Mouse (Mus musculus): ENCODE measurements at regions not wholly inside any gene's neighbourhood (a gene's known extent, or its start where the extent isn't known, plus 50 kb on each side); places are given as distances from the start of the nearest gene placed in this dataset.

- no peak for DNase-seq (ENCODE audit: low spot score)
Observed at GRCm38 (mm10) chr4:34226886-34227285, 176.9 kb upstream of the Spaca1 start.

DNA sequence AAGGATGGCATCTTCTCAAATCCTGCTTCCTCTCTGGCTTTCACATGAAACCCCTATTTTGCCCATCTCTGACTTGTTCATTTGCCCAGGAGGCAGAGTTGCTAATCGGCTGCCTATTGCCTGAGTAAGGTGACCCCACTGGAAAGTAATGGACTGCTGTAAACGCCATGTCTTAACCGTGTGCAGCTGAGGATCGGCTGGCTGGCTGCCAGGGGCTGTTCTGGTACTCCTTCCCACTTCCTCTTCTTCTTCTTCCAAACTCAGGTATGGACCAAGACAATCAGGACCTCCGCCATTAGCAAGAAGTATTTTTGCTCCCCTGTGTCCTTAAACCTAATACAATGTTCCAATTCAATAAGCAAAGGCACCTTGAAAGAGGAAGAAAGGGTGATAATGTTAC, 177.6 kb upstream of the Spaca1 start:
- no peak for DNase-seq (ENCODE audit: low spot score)

DNA sequence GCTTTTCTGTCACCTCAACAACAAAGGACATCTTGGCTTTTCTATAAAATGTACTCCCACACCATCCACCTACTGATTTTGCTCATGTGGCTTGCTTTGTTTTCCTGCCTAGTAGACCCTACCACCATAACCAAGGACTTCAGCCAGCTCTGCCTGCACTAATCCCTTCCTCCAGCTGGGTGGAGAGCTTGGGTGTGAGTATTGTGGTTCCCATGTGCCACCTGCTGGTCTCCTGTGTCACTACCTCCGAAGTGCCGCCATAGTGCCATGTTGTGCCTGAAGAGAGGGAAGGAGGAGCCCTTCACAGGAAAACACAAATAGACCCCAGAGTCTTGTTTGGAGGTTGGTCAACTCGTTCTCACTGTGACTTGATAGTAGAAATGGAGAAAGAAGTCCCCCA, 181.3 kb upstream of the Spaca1 start:
- peak; percentile 48 for DNase-seq (ENCODE audit: low spot score)

GRCm38 (mm10) chr4:34234204-34234603, 184.2 kb upstream of the Spaca1 start:
- DNase-seq (ENCODE audit: low spot score): no peak

DNA sequence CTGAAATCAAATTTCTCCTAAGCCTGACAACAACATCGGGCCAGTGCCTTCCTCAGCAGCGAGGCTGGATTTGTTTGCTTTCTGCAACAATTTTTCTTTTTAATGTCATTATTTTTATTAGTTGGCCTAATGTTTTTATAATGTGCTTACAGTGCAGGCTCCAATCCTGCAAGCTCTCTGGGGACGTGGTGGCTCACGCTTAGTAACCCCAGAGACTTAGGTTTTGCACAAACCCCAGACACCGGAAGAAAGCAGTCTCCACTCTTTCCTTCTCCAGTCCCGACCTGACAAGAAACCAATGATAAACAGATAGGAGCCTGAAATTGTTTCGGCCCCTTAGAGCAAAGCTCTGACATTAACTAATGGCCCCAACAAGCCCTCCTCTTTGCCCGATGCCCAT, 184.7 kb upstream of the Spaca1 start:
- no peak for DNase-seq (ENCODE audit: low spot score)

DNA sequence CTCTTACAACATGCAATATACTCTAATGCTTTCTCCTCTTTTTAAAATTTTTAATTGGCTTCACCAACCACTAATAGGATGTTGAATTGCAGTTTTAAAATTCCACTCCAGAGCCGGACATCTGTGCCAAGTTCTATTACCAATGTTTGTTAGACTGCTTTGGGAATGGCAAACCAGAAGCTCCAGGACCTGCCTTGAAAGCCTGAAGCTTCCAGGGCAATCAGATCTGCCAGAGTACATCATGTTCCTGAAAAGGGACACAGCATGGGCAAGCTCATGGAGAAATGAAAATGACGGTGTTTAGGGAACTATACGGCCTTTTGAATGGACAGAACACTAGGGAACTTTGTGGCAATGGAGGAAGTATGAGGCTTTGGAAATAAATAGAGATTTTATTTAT, 187.8 kb upstream of the Spaca1 start:
- no peak for DNase-seq (ENCODE audit: low spot score)

- DNase-seq (ENCODE audit: low spot score): no peak
Observed at GRCm38 (mm10) chr4:34239624-34240023, 189.6 kb upstream of the Spaca1 start.

DNA sequence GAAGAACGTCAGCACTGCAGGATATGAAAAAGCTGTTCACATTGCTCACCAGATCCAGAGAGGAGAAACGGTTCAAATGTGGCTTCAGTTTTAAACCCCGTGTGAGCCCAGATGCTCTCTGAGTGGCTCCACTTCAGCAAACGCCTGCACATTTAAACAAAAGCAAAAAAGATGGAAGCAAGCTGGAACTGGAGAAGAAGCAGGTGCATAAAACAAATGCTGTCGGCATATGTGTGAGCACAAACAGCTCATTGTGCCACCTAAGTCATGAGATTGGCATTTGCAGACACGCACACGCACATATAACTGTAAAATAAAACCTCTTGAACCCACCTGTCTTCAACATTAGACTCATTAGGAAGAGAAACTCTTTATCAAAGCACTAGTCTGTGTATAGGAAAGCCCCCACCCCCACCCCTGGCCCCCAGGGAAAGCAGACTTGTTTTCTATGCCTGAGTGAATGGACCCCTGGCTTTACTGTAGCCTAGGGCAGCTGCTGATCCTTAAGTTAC, 191.1 kb upstream of the Spaca1 start:
- no peak for DNase-seq (ENCODE audit: low spot score)

GRCm38 (mm10) chr4:34241673-34242072, 191.7 kb upstream of the Spaca1 start:
- no peak for DNase-seq (ENCODE audit: low spot score)

DNA sequence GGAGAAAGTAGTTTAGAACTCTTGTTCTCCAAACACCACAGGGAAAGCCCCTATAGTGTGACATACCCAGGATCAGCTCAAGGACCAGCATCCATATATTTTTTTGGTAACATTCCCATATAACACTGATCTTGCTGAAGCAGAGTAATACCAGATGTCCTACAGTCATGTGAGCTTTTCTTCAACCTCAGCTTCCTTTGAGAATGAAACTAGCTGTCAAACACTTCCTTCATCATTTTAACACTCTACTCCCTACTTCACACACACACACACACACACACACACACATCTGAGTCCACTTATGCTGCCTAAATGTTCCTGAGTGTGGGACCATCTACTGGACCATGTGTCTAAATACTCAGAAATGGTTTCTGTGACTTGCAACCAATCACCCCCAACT, 209.5 kb upstream of the Spaca1 start:
- no peak for DNase-seq (ENCODE audit: low spot score)

DNA sequence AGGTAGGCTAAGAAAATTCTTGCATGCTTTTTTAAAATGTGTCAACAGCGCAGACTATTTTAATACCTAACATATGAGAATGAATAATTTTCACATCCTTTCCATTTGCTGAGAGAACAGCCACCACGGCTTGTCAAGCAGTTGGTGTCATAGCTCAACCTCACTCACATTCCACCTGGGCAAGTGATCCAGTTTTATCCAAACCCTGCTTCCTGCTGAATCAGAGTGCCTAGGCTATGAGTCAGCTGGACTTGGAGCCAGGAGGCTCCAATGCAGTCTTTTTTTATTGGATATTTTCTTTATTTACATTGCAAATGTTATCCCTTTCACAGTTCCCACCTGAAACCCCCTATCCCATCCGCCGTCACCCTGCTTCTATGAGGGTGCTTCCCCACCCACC, 210.5 kb upstream of the Spaca1 start:
- DNase-seq (ENCODE audit: low spot score): no peak

- no peak for DNase-seq (ENCODE audit: low spot score)
Observed at GRCm38 (mm10) chr4:34261809-34262208, 211.8 kb upstream of the Spaca1 start.

- no peak for DNase-seq (ENCODE audit: low spot score)
Observed at GRCm38 (mm10) chr4:34264431-34264830, 214.4 kb upstream of the Spaca1 start.

DNA sequence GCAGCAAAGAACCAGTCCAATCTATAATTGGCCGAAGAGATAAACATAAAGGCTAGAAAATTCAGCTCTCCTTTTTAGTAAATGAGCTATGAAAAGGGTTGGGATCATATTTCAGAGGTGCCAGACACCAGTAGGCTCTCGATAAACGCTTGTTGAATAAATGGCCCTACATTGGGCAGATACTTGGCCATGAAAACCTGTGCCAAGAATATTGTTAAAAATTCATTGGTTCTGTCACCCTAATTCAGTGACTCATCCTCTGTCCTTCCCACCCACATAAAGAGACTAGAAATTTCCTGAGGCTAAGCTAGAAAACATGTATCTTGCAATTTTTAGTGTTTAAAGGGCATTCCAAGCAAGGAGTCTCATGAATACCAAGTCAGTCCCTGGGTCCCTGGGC, 224.3 kb upstream of the Spaca1 start:
- DNase-seq (ENCODE audit: low spot score): no peak

DNA sequence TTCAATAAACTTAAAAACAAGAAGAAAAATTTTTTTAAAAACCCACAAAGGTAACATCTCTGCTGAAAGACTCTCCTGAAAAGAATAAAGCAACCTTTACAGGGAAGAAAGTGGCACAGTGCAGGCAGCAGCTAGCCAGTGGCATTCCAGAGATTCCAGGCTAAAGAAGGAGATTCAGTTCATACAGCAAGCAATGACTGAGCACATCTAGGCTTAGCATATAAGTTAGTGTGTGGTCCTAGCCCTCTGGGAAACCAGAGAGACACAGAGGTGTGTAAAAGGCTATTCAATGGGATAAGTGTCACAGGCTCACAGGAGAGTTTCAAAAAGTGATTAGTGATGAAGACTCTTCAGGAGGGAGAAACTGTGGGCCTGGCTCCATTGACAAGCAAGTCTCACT, 225.4 kb upstream of the Spaca1 start:
- no peak for DNase-seq (ENCODE audit: low spot score)

DNA sequence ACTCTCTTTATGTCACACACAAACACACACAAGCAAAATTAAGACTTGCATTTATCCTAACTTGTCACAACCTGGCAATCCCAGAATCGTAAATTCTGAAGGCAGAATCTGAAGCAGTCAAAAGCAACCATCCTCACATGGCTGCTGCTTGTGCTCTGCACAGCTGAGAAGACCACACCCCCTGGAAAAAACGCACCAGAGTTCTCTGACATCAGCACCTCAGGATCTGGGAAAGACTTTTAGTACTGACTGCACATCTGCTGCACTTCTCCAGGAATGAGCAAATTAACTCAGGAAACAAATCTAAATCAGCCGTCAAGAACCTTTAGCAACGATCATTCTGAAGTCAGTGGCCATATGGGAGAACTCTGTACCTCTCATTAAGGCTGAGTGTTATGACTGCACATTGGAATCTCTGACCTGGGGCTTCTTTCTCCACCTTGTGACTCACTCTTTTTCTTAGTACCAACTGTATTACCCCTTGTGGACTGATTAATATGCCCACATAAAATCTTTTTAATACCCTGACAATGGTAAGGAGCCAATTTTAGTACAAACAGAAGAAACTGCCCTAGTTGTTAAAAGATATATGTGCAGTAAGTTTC, 248.1 kb upstream of the Akirin2 start:
- no peak for DNase-seq (ENCODE audit: low spot score)

- no peak for DNase-seq (ENCODE audit: low spot score)
Observed at GRCm38 (mm10) chr4:34308921-34309563, 241.7 kb upstream of the Akirin2 start.

GRCm38 (mm10) chr4:34310061-34310642, 240.6 kb upstream of the Akirin2 start:
- no peak for DNase-seq (ENCODE audit: low spot score)

DNA sequence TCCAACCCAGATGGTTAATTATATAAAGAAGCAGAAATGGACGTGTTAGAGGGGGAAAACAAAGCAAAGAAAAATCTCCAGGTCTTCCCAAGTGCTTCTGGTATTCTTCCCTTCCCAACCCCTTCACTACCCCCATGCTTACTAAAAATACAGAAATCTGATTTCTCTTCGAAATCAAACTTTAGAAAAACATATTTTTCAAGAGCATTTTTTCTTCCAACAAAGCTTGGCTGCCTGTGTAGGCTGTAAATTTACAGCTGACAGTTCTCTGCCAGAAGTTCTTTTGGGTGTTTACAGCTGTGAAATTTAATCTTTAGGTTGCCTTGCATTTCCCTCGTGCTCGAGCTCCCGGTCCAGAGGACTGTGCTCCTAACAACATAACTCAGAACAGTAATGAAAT, 234.9 kb upstream of the Akirin2 start:
- no peak for DNase-seq (ENCODE audit: low spot score)

DNA sequence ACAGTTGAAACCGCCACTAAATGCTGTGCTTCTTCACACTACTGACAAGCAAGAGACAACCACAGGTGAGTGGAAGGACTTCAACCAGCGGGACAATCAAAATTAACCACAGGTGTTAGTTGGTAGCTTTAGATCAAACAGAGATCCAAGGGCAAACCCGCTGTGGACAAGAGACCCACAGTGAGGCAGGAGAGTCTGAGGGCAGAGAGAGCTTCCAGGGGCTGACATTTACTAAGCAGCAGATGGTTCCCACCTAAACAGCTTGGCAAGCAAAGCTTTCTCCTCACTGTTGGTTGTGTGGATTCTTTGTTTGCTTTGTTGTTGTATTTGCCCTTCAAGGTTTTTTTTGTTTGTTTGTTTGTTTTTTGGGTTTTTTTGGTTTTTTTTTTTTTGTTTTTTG, 227.9 kb upstream of the Akirin2 start:
- DNase-seq (ENCODE audit: low spot score): no peak

GRCm38 (mm10) chr4:34328151-34328785, 222.5 kb upstream of the Akirin2 start:
- no peak for DNase-seq (ENCODE audit: low spot score)

GRCm38 (mm10) chr4:34336971-34337797, 213.6 kb upstream of the Akirin2 start:
- no peak for DNase-seq (ENCODE audit: low spot score)
